Mouse (Mus musculus) CH12.LX (cell line): Measurements from ENCODE around the gene Naa25.

ENCODE experiments used
- CHD2 ChIP-seq: IDR thresholded peaks from 2 replicates; pipeline ENCODE4 v1.6.1; 2011; ENCODE audit warnings: low read length, improper control_type of control experiment
- CTCF ChIP-seq, 2 experiments: IDR thresholded peaks in 1 of 2; conservative IDR thresholded peaks in 1 of 2; 2 replicates each; pipeline ENCODE4 v1.5.1; 2011 to 2012; ENCODE audit warnings: low read depth in 2 of 2, low read length in 2 of 2, improper control_type of control experiment in 1 of 2, inconsistent platforms in 1 of 2, mild to moderate bottlenecking in 1 of 2, moderate library complexity in 1 of 2
- EP300 ChIP-seq: IDR thresholded peaks from 2 replicates; pipeline ENCODE4 v1.6.1; 2011; ENCODE audit warnings: low read length, improper control_type of control experiment
- ETS1 ChIP-seq: conservative IDR thresholded peaks from 2 replicates; pipeline ENCODE4 v1.6.1; 2012; ENCODE audit warnings: low read depth, mild to moderate bottlenecking, inconsistent platforms, low read length, improper control_type of control experiment, moderate library complexity

DNA sequence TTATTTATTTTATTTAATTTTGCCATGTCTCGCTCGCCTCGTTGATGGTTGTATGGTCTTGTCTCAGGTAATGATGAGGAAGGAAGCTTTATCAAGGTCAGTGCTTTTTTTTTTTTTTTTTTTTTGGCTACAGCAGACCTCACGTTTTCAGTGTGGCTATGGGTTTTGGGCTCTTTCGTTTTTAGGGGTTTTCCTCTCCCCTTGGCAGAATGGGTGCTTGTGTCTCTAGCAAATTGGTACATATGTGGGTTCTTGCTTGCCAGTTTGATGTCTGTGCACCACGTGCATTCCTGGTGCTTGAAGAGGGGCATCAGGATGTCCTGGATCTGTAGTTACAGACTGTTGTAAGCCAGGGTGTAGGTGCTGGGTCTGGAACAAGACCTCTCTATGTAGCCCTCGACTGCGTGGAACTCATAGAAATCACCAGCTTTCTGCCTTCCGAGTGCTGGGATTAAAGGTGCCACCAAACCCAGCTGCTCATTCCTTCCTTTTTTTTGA, 1.3 kb downstream of the Naa25 start:
- TF ChIP-seq CHD2 (no peak), CTCF (conservative IDR thresholded peaks at IDR 0.05 in 1 of 2, IDR thresholded peaks at IDR 0.05 in 1 of 2; ENCODE audit: low read depth in 2 of 2, low read length in 2 of 2) (no peak), EP300 (no peak), ETS1 (no peak)
